Mouse (Mus musculus) MEL (cell line): Measurements from ENCODE around the gene Cdk10. TPM values are rescaled to one million over a fixed set of nuclear protein-coding genes. Genes with fewer than 3 reads are reported as not detected.

Experiments used
- DNase-seq: peaks from one replicate; pipeline ENCODE4 v3.0.0; 2011; ENCODE audit warnings: low read depth, low spot score
- H3K27ac ChIP-seq: 2 replicates; pipeline ENCODE4 v1.5.1; 2012; ENCODE audit warnings: low read depth, mild to moderate bottlenecking, control low read depth, low read length, moderate library complexity; ENCODE audit not compliant: control insufficient read depth
- H3K27me3 ChIP-seq, 2 experiments: fragments of 150-350 bp in 1 of 2; sonication (generic) in 1 of 2; 2 replicates each; pipeline ENCODE4 v1.6.1; 2012; ENCODE audit warnings: low read length in 2 of 2, mild to moderate bottlenecking in 2 of 2, improper control_type of control experiment in 1 of 2, moderate library complexity in 1 of 2; ENCODE audit not compliant: insufficient read depth in 2 of 2, control insufficient read depth in 1 of 2
- H3K36me3 ChIP-seq, 2 experiments: 2 replicates each; pipeline ENCODE4 v1.6.1; 2012 to 2014; ENCODE audit warnings: low read length in 2 of 2, improper control_type of control experiment in 1 of 2, inconsistent platforms in 1 of 2, mild to moderate bottlenecking in 1 of 2; ENCODE audit not compliant: insufficient read depth in 2 of 2, control insufficient read depth in 1 of 2
- H3K4me1 ChIP-seq, 2 experiments: fragments of 150-350 bp in 1 of 2; sonication (generic) in 1 of 2; 2 replicates each; pipeline ENCODE4 v1.6.1; 2012; ENCODE audit warnings: low read length in 2 of 2, improper control_type of control experiment in 1 of 2, mild to moderate bottlenecking in 1 of 2; ENCODE audit not compliant: insufficient read depth in 2 of 2, control insufficient read depth in 1 of 2
- H3K4me3 ChIP-seq, 2 experiments: fragments of 150-350 bp in 1 of 2; sonication (generic) in 1 of 2; 2 replicates each; pipeline ENCODE4 v1.5.1; 2012; ENCODE audit warnings: low read depth in 2 of 2, low read length in 2 of 2, mild to moderate bottlenecking in 2 of 2, moderate library complexity in 2 of 2, control low read depth in 1 of 2, improper control_type of control experiment in 1 of 2; ENCODE audit not compliant: control insufficient read depth in 1 of 2, insufficient read depth in 1 of 2
- H3K79me2 ChIP-seq: 2 replicates; pipeline ENCODE4 v1.6.1; 2012; ENCODE audit warnings: mild to moderate bottlenecking, low read length, moderate library complexity; ENCODE audit not compliant: control insufficient read depth, poor library complexity, insufficient read depth
- H3K9ac ChIP-seq: 2 replicates; pipeline ENCODE4 v1.6.1; 2012; ENCODE audit warnings: low read depth, mild to moderate bottlenecking, control low read depth, low read length, moderate library complexity; ENCODE audit not compliant: control insufficient read depth, poor library complexity, severe bottlenecking
- H3K9me3 ChIP-seq: fragments of 150-350 bp; sonication (generic); replicated peaks from 2 replicates; pipeline ENCODE4 v1.6.1; 2012; ENCODE audit warnings: mild to moderate bottlenecking, low read length, improper control_type of control experiment, moderate library complexity; ENCODE audit not compliant: insufficient read depth
- CHD1 ChIP-seq: IDR thresholded peaks from 2 replicates; pipeline ENCODE4 v1.6.1; 2012; ENCODE audit warnings: low read depth, mild to moderate bottlenecking, inconsistent platforms, low read length, improper control_type of control experiment
- CTCF ChIP-seq, 3 experiments: IDR thresholded peaks in 2 of 3; conservative IDR thresholded peaks in 1 of 3; 2 replicates each; pipeline ENCODE4 v1.5.1; 2011 to 2012; ENCODE audit warnings: low read length in 3 of 3, low read depth in 2 of 3, mild to moderate bottlenecking in 2 of 3, improper control_type of control experiment in 1 of 3, inconsistent platforms in 1 of 3, mixed read lengths in 1 of 3, moderate library complexity in 1 of 3; ENCODE audit not compliant: control insufficient read depth in 1 of 3, insufficient read depth in 1 of 3, poor library complexity in 1 of 3, severe bottlenecking in 1 of 3
- E2F4 ChIP-seq: IDR thresholded peaks from 2 replicates; pipeline ENCODE4 v1.6.1; 2011; ENCODE audit warnings: low read depth, low read length, improper control_type of control experiment, borderline replicate concordance
- KAT2A ChIP-seq: conservative IDR thresholded peaks from 2 replicates; pipeline ENCODE4 v1.6.1; 2012; ENCODE audit warnings: low read depth, low read length, improper control_type of control experiment, inconsistent platforms
- MAFK ChIP-seq: IDR thresholded peaks from 2 replicates; pipeline ENCODE4 v1.6.1; 2011; ENCODE audit warnings: low read depth, mild to moderate bottlenecking, low read length, improper control_type of control experiment, borderline replicate concordance
- MAX ChIP-seq: IDR thresholded peaks from 2 replicates; pipeline ENCODE4 v1.6.1; 2011; ENCODE audit warnings: low read length, improper control_type of control experiment
- MXI1 ChIP-seq: IDR thresholded peaks from 2 replicates; pipeline ENCODE4 v1.6.1; 2011; ENCODE audit warnings: mild to moderate bottlenecking, low read depth, low read length, improper control_type of control experiment
- MYB ChIP-seq: IDR thresholded peaks from 2 replicates; pipeline ENCODE4 v1.6.1; 2011; ENCODE audit warnings: mild to moderate bottlenecking, low read depth, low read length, improper control_type of control experiment
- MYC ChIP-seq: IDR thresholded peaks from 2 replicates; pipeline ENCODE4 v1.6.1; 2011; ENCODE audit warnings: low read depth, mild to moderate bottlenecking, low read length, improper control_type of control experiment, moderate library complexity
- NRF1 ChIP-seq: IDR thresholded peaks from 2 replicates; pipeline ENCODE4 v1.6.1; 2014; ENCODE audit warnings: low read depth, mild to moderate bottlenecking, inconsistent platforms, low read length, improper control_type of control experiment, moderate library complexity; ENCODE audit not compliant: poor library complexity, insufficient read depth, severe bottlenecking
- RAD21 ChIP-seq: IDR thresholded peaks from 2 replicates; pipeline ENCODE4 v1.6.1; 2011; ENCODE audit warnings: mild to moderate bottlenecking, low read depth, low read length, improper control_type of control experiment
- SIN3A ChIP-seq: IDR thresholded peaks from 2 replicates; pipeline ENCODE4 v1.6.1; 2012; ENCODE audit warnings: low read length, improper control_type of control experiment, inconsistent platforms
- SMC3 ChIP-seq: IDR thresholded peaks from 2 replicates; pipeline ENCODE4 v1.6.1; 2011; ENCODE audit warnings: low read depth, low read length, improper control_type of control experiment
- TCF12 ChIP-seq: IDR thresholded peaks from 2 replicates; pipeline ENCODE4 v1.6.1; 2014; ENCODE audit warnings: low read depth, mild to moderate bottlenecking, inconsistent platforms, low read length, improper control_type of control experiment, moderate library complexity
- ZC3H11A ChIP-seq: IDR thresholded peaks from 2 replicates; pipeline ENCODE4 v1.6.1; 2012; ENCODE audit warnings: low read depth, mild to moderate bottlenecking, inconsistent platforms, low read length, improper control_type of control experiment
- ZKSCAN1 ChIP-seq: IDR thresholded peaks from 2 replicates; pipeline ENCODE4 v1.6.1; 2012; ENCODE audit warnings: low read depth, mild to moderate bottlenecking, inconsistent platforms, low read length, improper control_type of control experiment, moderate library complexity
- ZNF384 ChIP-seq: IDR thresholded peaks from 2 replicates; pipeline ENCODE4 v1.6.1; 2012; ENCODE audit warnings: low read depth, mild to moderate bottlenecking, inconsistent platforms, low read length, improper control_type of control experiment
- polyA plus RNA-seq, 2 experiments: library from polyadenylated mRNA; stranded (reverse) in 1 of 2; unstranded in 1 of 2; fragments of >175 nt in 1 of 2; fragments of >200 nt in 1 of 2; gene quantifications; 2 replicates each; pipeline versions ENCODE4 v1.2.1 to v1.2.4; 2012; ENCODE audit warnings: low replicate concordance in 2 of 2, low read depth in 1 of 2; ENCODE audit not compliant: insufficient read length in 2 of 2, insufficient read depth in 1 of 2, missing spikeins in 1 of 2
- total RNA-seq: library from RNA; depleted of rRNA; stranded (reverse); fragments of 300-350 nt; gene quantifications from 2 replicates; pipeline ENCODE4 v1.2.3, GENCODE M21; 2012

Gene Cdk10
- total and polyA plus RNA-seq, 3 experiments, result 28.0 to 43.8 TPM; not detected in 1

DNA sequence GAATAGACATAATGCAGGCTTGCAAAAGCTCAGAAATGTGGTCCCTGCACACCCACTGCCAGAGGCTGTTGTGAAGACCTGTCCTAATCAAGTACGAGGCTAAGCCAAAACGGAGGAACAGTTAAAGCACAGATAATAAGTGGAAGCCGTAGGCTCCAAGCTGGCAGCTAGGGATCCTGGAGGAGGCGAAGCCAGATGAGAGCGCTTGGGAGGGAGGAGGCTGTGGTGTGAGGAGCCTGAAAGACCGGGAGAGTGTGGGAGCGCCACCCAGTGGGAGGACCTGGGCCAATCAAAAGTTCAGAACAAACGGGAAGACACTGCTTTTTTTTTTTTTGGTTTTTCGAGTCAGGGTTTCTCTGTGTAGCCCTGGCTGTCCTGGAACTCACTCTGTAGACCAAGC, 34.0 kb upstream of the Cdk10 start:
- peak; percentile 88 for DNase-seq
- Histone ChIP-seq H3K9me3 (no peaks in the 10 kb centered on the region), H3K27me3 (no peaks in the 10 kb centered on the region), H3K4me3 (peak overlapping the region; percentile 41 to 43), H3K4me1 (peaks cover 0 to 25% of the 10 kb centered on the region in 2 experiments; a peak in 2 of 4 replicates), H3K36me3 (peaks cover 0 to 11% of the 10 kb centered on the region in 2 experiments; a peak in 2 of 4 replicates), H3K9ac (peak overlapping the region; percentile 32), H3K79me2 (no peaks in the 10 kb centered on the region), H3K27ac (no peak overlapping the region)
- TF ChIP-seq CTCF (IDR thresholded peaks at IDR 0.05 in 2 of 3, conservative IDR thresholded peaks at IDR 0.05 in 1 of 3; ENCODE audit: control insufficient read depth in 1 of 3, insufficient read depth in 1 of 3, low read depth in 2 of 3, low read length in 3 of 3, poor library complexity in 1 of 3, severe bottlenecking in 1 of 3) (peak; percentile 49 to 82 (median 70)), MAX (no peak), ZC3H11A (peak; percentile 53), ZNF384 (peak; percentile 96), SMC3 (peak; percentile 70), CHD1 (no peak), RAD21 (peak; percentile 51), MXI1 (peak; percentile 61), SIN3A (peak; percentile 59)

DNA sequence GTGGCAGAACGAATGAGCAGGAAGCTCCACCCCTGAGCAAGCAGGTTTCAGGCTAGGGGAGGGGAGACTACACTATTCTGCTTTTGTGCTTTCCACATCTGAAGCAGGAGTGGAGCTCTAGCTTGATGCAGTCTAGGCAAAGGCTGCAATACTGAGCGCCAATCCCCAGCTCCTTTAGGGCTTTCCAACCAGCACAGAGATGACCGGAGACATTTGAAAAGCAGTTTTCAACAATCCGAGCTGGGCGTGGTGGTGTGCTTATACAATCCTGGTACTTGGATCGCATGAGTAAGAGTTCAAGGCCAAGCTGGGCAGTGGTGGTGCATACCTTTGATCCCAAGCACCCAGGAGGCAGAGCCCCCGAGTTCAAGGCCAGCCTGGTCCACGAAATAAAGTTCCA, 32.7 kb upstream of the Cdk10 start:
- no peak overlapping the region for H3K9ac ChIP-seq
- H3K36me3 ChIP-seq, result peaks cover 0 to 11% of the 10 kb centered on the region in 2 experiments; a peak in 2 of 4 replicates
- H3K4me3 ChIP-seq, result no peak overlapping the region
- H3K27ac ChIP-seq, result no peak overlapping the region
- H3K79me2 ChIP-seq, result no peaks in the 10 kb centered on the region
- no peaks in the 10 kb centered on the region for H3K9me3 ChIP-seq
- peaks cover 0 to 25% of the 10 kb centered on the region in 2 experiments; a peak in 2 of 4 replicates for H3K4me1 ChIP-seq
- H3K27me3 ChIP-seq, result no peaks in the 10 kb centered on the region
- peak; percentile 23 for DNase-seq
- TF ChIP-seq ZKSCAN1 (no peak), MAFK (no peak), ZNF384 (no peak), MAX (no peak), E2F4 (no peak), KAT2A (no peak), MYB (no peak), MYC (no peak), TCF12 (no peak)

DNA sequence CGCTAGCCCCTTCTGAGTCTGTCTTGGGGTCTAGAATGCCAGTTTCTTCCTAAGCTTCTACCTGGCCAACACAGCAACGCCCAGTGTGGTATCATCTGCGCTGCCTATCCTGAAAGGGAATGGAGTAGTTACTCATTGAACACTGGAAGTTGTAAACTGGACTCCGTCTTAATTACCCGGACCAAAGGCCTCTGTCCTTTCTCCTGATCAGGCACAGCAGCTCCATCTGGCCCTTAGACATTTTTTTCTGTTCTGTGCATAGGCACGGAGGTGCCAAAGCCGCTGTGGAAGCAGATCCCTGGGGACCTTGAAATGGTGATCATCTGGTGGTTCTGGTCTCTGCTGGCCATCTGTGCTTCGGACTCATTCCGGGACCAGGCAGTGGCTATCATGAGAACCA, 30.9 kb upstream of the Cdk10 start:
- Histone ChIP-seq H3K27ac (no peak overlapping the region), H3K4me1 (peaks cover 3 to 20% of the 10 kb centered on the region in 2 experiments), H3K36me3 (peaks cover 0 to 11% of the 10 kb centered on the region in 2 experiments; a peak in 2 of 4 replicates), H3K27me3 (no peaks in the 10 kb centered on the region), H3K79me2 (no peaks in the 10 kb centered on the region), H3K9me3 (no peaks in the 10 kb centered on the region), H3K4me3 (no peak overlapping the region), H3K9ac (no peak overlapping the region)
- DNase-seq, result no peak
- TF ChIP-seq CTCF (IDR thresholded peaks at IDR 0.05 in 2 of 3, conservative IDR thresholded peaks at IDR 0.05 in 1 of 3; ENCODE audit: control insufficient read depth in 1 of 3, insufficient read depth in 1 of 3, low read depth in 2 of 3, low read length in 3 of 3, poor library complexity in 1 of 3, severe bottlenecking in 1 of 3) (no peak), NRF1 (no peak)
